Mouse (Mus musculus) left cerebral cortex, adult 18-20 months (tissue): ENCODE results near the gene Amdhd2. TPM values are rescaled to one million over a fixed set of nuclear protein-coding genes. Genes with fewer than 3 reads are reported as not detected.
A peak's percentile ranks its signal among the peaks of the same experiment; 100 is the strongest.
"Not testable (repeated sequence)": the region's sequence is repeated elsewhere in the genome, so short reads cannot be mapped to it uniquely, and the experiment has no call there.

ENCODE experiments used
- DNase-seq, 2 experiments: peaks; one replicate each; pipeline ENCODE4 v3.0.0; 2021 to 2022; ENCODE audit warnings: low spot score in 2 of 2, mixed read lengths in 1 of 2
- total RNA-seq, 2 experiments: library from RNA; stranded (reverse); gene quantifications; 2 replicates each; pipeline ENCODE4 v1.2.3; 2021

Amdhd2 gene
- total RNA-seq, 2 experiments from 2014 or later = 27.3 to 38.0 TPM

GRCm38 (mm10) chr17:24157526-24157925 lies 6.0 kb downstream of the Amdhd2 start:
- DNase-seq = no peak

GRCm38 (mm10) chr17:24157121-24157520 lies 6.4 kb downstream of the Amdhd2 start:
- no peak for DNase-seq

GRCm38 (mm10) chr17:24156394-24156793 lies 7.2 kb downstream of the Amdhd2 start:
- no peak for DNase-seq

- DNase-seq = no peak
These were observed 7.8 kb downstream of the Amdhd2 start for GRCm38 (mm10) chr17:24155742-24156141.

GRCm38 (mm10) chr17:24154463-24154862 lies 9.1 kb downstream of the Amdhd2 start:
- no peak for DNase-seq

GRCm38 (mm10) chr17:24151890-24152563 lies 11.5 kb downstream of the Amdhd2 start:
- DNase-seq = peak; percentile 76 to 81

GRCm38 (mm10) chr17:24151382-24151781 lies 12.2 kb downstream of the Amdhd2 start:
- no peak for DNase-seq

- DNase-seq = no peak
These were observed 12.7 kb downstream of the Amdhd2 start, which contains the start of gene Pdpk1 for GRCm38 (mm10) chr17:24150824-24151223. Pdpk1 (minus strand) TSS chr17:24150924.

- DNase-seq = no peak
These were observed 14.1 kb downstream of the Amdhd2 start for GRCm38 (mm10) chr17:24149421-24149820.

- DNase-seq = no peak
These were observed 20.7 kb downstream of the Amdhd2 start for GRCm38 (mm10) chr17:24142897-24143296.

GRCm38 (mm10) chr17:24141425-24141920 lies 22.1 kb downstream of the Amdhd2 start:
- DNase-seq = peak; percentile 97 to 98

- DNase-seq = peak; percentile 9 to 19
These were observed 22.6 kb downstream of the Amdhd2 start for GRCm38 (mm10) chr17:24140845-24141424.

GRCm38 (mm10) chr17:24139968-24140367 lies 23.6 kb downstream of the Amdhd2 start:
- DNase-seq = no peak

- DNase-seq = no peak
These were observed 24.3 kb downstream of the Amdhd2 start for GRCm38 (mm10) chr17:24139256-24139655.

- no peak for DNase-seq
These were observed 26.2 kb downstream of the Amdhd2 start for GRCm38 (mm10) chr17:24137226-24137880.

GRCm38 (mm10) chr17:24134062-24134461 lies 29.5 kb downstream of the Amdhd2 start:
- no peak for DNase-seq

GRCm38 (mm10) chr17:24132919-24133318 lies 30.6 kb downstream of the Amdhd2 start:
- DNase-seq = not testable (repeated sequence)

GRCm38 (mm10) chr17:24131570-24131969 lies 32.0 kb downstream of the Amdhd2 start:
- DNase-seq = no peak

- not testable (repeated sequence) for DNase-seq
These were observed 34.3 kb downstream of the Amdhd2 start for GRCm38 (mm10) chr17:24129246-24129645.

GRCm38 (mm10) chr17:24127592-24127991 lies 36.0 kb downstream of the Amdhd2 start:
- no peak for DNase-seq

- no peak for DNase-seq
These were observed 36.8 kb downstream of the Amdhd2 start for GRCm38 (mm10) chr17:24126801-24127200.

- DNase-seq = no peak
These were observed 44.1 kb downstream of the Amdhd2 start for GRCm38 (mm10) chr17:24119446-24119845.
